Mouse (Mus musculus) forebrain, embryonic 14.5 days (tissue): ENCODE measurements at regions not wholly inside any gene's neighbourhood (a gene's known extent, or its start where the extent isn't known, plus 50 kb on each side); places are given as distances from the start of the nearest gene placed in this dataset.

Experiments used
- ATAC-seq: fragments of 200-750 bp; cut with Nextera tagmentation; 2 replicates; pipeline ENCODE4 v1.8.0; 2017; ENCODE audit warnings: mild to moderate bottlenecking, moderate library complexity
- DNase-seq: peaks from one replicate; pipeline ENCODE4 v3.0.0-alpha.2; 2015; ENCODE audit warnings: low spot score
- H3K27ac ChIP-seq: fragments of 300-500 bp; sonication (generic); 2 replicates; pipeline ENCODE4 v1.5.1; 2014; ENCODE audit warnings: low read depth, mild to moderate bottlenecking, control low read depth, low read length, moderate library complexity
- H3K27me3 ChIP-seq: fragments of 300-500 bp; sonication (generic); replicated peaks from 2 replicates; pipeline ENCODE4 v1.6.1; 2014; ENCODE audit warnings: low read length, control low read depth, mixed read lengths; ENCODE audit not compliant: control insufficient read depth, insufficient read depth
- H3K36me3 ChIP-seq: fragments of 300-500 bp; sonication (generic); 2 replicates; pipeline ENCODE4 v1.6.1; 2014; ENCODE audit warnings: low read length, control low read depth; ENCODE audit not compliant: control insufficient read depth, insufficient read depth
- H3K4me1 ChIP-seq: fragments of 300-500 bp; sonication (generic); 2 replicates; pipeline ENCODE4 v1.6.1; 2014; ENCODE audit warnings: antibody characterized with exemption, low read length, control low read depth; ENCODE audit not compliant: control insufficient read depth, insufficient read depth
- H3K4me2 ChIP-seq: fragments of 300-500 bp; sonication (generic); 2 replicates; pipeline ENCODE4 v1.6.1; 2014; ENCODE audit warnings: mild to moderate bottlenecking, control low read depth, low read length
- H3K4me3 ChIP-seq: fragments of 300-500 bp; sonication (generic); 2 replicates; pipeline ENCODE4 v1.5.1; 2014; ENCODE audit warnings: low read depth, low read length, control low read depth
- H3K9ac ChIP-seq: fragments of 300-500 bp; sonication (generic); 2 replicates; pipeline ENCODE4 v1.6.1; 2014; ENCODE audit warnings: mild to moderate bottlenecking, low read length, control low read depth, moderate library complexity
- H3K9me3 ChIP-seq: fragments of 300-500 bp; sonication (generic); replicated peaks from 2 replicates; pipeline ENCODE4 v1.6.1; 2016; ENCODE audit warnings: low read length, control low read depth, mixed read lengths; ENCODE audit not compliant: control insufficient read depth
- WGBS: fragments of 180-500 bp; shearing (Covaris S2); extraction: QIAGEN DNeasy Blood & Tissue Kit; methylation state at CpG from one replicate; pipeline ENCODE4 v1.1.7; 2014; 5-methylcytosine and 5-hydroxymethylcytosine counted together

DNA sequence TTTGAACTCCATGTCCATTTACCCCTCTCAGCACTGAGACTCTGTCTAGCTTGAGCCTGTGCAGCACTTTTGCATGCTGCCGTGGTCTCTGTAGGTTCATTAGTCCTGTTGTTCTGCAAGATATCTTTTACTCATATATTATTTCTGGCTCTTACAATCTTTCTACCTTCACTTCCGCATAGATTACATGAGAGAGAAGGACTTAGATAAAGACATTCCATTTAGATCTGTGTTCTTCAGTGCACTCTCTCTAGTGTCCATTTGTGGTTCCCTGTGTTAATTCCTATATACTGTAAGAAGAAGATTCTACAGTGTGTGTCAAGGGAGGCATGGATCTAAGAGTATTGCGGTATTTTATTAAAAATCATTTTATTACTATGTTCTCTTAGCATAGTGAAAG lies 295.6 kb upstream of the Nrxn1 start:
- ATAC-seq, result no peak
- no peak for DNase-seq
- Histone ChIP-seq H3K27me3 (no peaks in the 10 kb centered on the region), H3K9me3 (no peaks in the 10 kb centered on the region), H3K36me3 (no peaks in the 10 kb centered on the region), H3K4me1 (no peaks in the 10 kb centered on the region), H3K4me3 (no peak overlapping the region), H3K9ac (no peak overlapping the region), H3K4me2 (no peak overlapping the region), H3K27ac (no peak overlapping the region)
- WGBS, result 91% methylated on average over 3 of the region's 3 CpGs

DNA sequence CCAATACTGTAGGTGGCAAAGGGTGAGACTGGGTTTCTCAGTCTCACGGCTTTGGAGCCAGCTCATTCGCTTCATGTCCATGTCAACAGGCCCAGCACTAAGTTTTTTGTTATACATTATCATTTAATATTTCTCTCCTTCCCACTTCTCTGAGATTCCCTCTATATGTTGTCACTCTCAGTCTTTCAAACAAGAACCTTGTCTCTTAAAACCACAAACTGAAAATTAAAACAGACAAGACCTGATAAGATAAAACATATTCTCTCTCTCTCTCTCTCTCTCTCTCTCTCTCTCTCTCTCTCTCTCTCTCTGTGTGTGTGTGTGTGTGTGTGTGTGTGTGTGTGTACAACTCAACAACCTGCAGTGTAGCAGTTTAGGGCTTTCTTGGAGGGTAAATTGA lies 295.2 kb upstream of the Nrxn1 start:
- H3K27me3 ChIP-seq, result no peaks in the 10 kb centered on the region
- H3K9ac ChIP-seq, result no peak overlapping the region
- H3K27ac ChIP-seq, result no peak overlapping the region
- H3K4me1 ChIP-seq, result no peaks in the 10 kb centered on the region
- H3K9me3 ChIP-seq, result no peaks in the 10 kb centered on the region
- ATAC-seq (no peak), DNase-seq (no peak)
- H3K36me3 ChIP-seq, result no peaks in the 10 kb centered on the region
- WGBS, result 95% methylated on average over 2 of the region's 2 CpGs
- H3K4me3 ChIP-seq, result no peak overlapping the region
- no peak overlapping the region for H3K4me2 ChIP-seq

DNA sequence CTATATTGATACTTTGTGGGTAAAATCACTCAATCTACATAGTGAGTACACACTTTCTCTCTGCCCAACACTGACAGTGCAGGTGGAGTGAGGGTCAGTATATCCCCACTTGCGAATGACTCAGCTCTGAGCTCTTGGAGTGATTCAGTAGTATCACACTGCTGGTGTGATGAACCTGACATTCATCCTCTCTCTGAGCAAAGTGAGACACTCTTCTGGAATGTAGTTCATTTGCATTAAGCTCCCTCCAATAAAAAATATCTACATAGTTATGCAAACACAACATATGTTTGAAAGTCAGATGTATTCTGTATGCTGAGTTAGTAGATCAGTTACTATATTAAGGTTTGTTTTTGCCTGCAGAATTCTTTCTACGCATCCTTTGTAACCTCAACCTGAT lies 293.1 kb upstream of the Nrxn1 start:
- H3K27ac ChIP-seq, result no peak overlapping the region
- no peaks in the 10 kb centered on the region for H3K4me1 ChIP-seq
- H3K4me2 ChIP-seq, result no peak overlapping the region
- no peaks in the 10 kb centered on the region for H3K9me3 ChIP-seq
- no peak overlapping the region for H3K4me3 ChIP-seq
- no peak overlapping the region for H3K9ac ChIP-seq
- ATAC-seq (no peak), DNase-seq (no peak)
- H3K36me3 ChIP-seq, result no peaks in the 10 kb centered on the region
- H3K27me3 ChIP-seq, result no peaks in the 10 kb centered on the region
- WGBS, result 87% methylated on average over 2 of the region's 2 CpGs

DNA sequence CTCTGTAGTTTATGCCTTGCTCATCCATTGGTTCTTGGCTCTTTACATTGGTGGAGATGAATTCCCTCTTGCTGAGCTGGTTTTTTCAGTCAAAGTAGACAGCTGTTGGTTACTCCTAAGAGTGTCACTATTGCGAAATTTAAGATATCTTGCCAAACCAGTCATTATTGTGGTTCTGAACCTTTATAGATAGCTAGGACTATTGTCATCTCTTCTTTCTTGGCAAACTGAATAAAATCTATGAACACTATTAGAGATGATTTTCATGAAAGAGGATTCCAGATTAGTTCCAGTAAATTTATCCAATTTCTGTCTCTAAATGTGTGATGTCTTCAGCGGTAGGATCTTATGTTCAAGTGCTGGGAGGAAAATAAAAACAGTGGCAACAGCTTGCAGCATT lies 275.3 kb upstream of the Nrxn1 start:
- DNase-seq, result no peak
- Histone ChIP-seq H3K27ac (no peak overlapping the region), H3K4me2 (no peak overlapping the region), H3K27me3 (no peaks in the 10 kb centered on the region), H3K4me3 (no peak overlapping the region), H3K4me1 (no peaks in the 10 kb centered on the region), H3K9ac (no peak overlapping the region), H3K36me3 (no peaks in the 10 kb centered on the region), H3K9me3 (no peaks in the 10 kb centered on the region)
- 88% methylated on average over 2 of the region's 2 CpGs for WGBS
- ATAC-seq, result no peak

DNA sequence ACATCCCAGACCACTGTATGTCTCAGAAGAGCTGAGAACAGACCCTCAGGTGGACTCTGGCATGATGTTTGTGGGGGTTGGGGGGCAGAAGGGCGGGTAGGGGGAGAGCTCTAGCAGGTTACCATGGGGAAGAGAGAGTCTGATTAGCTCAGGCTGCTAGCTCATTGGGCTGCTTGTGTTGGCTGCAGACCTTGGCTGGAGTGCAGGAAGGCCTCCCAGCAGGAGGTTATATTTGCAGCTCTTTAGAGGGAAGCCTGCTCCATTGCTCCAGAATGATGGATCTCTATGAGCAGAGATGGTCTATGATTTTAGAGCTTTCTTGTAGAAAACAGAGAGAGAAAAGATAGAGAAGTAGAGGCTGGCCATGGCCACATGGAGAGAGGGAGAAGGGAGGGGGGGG lies 268.4 kb upstream of the Nrxn1 start:
- Histone ChIP-seq H3K9me3 (no peaks in the 10 kb centered on the region), H3K4me3 (no peak overlapping the region), H3K4me1 (no peaks in the 10 kb centered on the region), H3K36me3 (no peaks in the 10 kb centered on the region), H3K27me3 (no peaks in the 10 kb centered on the region), H3K9ac (no peak overlapping the region), H3K4me2 (no peak overlapping the region), H3K27ac (no peak overlapping the region)
- ATAC-seq (no peak), DNase-seq (no peak)
- 67% methylated on average over 1 of the region's 1 CpGs for WGBS

DNA sequence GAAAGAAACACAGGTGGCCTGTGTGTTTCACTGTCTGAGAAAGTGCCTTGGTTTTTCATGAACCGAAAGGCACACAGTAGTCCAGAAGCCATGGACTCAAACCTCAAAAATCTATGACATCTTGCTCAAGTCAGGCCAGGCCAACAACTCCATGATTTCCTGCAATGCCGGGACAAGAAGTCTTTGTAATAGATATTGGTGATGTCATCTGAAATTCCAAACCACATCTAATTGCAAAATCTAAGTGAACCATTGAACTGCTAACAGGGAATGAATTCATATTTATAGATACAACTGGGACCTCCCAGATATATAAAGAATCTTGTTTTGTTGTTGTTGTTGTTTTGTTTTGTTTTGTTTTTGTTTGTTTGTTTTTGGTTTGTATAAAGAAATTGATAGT lies 259.2 kb upstream of the Nrxn1 start:
- Histone ChIP-seq H3K9ac (no peak overlapping the region), H3K27me3 (no peaks in the 10 kb centered on the region), H3K4me1 (no peaks in the 10 kb centered on the region), H3K4me3 (no peak overlapping the region), H3K36me3 (no peaks in the 10 kb centered on the region), H3K27ac (no peak overlapping the region), H3K9me3 (no peaks in the 10 kb centered on the region), H3K4me2 (no peak overlapping the region)
- ATAC-seq (no peak), DNase-seq (no peak)
- 59% methylated on average over 2 of the region's 2 CpGs for WGBS

DNA sequence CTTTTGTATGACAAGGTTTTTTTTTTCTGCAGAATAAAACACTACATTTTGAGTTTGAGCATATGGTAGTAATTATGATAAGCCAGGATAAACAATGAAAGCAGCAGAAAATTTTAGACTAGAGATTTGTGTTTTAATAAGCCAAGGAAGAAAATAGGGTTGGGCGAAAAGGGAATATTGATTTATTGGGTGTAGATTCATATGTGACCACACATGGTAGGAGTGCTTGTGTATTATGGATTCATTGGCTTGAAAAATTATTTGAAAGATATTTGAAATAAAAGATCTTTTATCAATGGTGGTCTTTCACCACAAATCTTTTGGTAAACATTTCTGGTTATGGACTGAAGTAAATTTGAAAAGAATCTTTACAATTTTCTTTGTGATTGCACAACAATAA lies 244.0 kb upstream of the Nrxn1 start:
- Histone ChIP-seq H3K9me3 (no peaks in the 10 kb centered on the region), H3K36me3 (no peaks in the 10 kb centered on the region), H3K4me2 (no peak overlapping the region), H3K4me3 (no peak overlapping the region), H3K9ac (no peak overlapping the region), H3K4me1 (no peaks in the 10 kb centered on the region), H3K27ac (no peak overlapping the region), H3K27me3 (no peaks in the 10 kb centered on the region)
- DNase-seq, result no peak
- no peak for ATAC-seq
- WGBS, result 89% methylated on average over 1 of the region's 1 CpGs

DNA sequence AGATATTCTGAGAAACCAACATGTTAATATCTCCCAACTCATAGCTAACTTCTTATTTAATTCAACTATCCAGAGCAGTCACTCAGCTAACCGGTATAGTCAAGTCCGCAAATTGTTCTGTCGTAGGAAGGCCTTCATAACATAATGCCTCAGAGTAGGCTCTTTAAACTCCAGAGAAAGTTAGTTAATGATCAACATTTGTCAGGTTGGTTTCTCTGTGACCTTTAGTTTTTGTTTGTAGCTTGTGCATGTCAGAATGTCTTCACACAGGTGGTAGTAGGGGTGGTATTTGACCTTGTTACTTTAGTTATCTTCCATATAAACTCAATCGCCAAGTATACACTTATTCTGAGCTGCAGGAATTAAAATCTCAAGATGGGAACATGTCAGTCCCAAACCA lies 240.9 kb upstream of the Nrxn1 start:
- H3K27me3 ChIP-seq, result no peaks in the 10 kb centered on the region
- H3K36me3 ChIP-seq, result no peaks in the 10 kb centered on the region
- H3K4me3 ChIP-seq, result no peak overlapping the region
- H3K9me3 ChIP-seq, result no peaks in the 10 kb centered on the region
- H3K4me1 ChIP-seq, result no peaks in the 10 kb centered on the region
- no peak for DNase-seq
- 95% methylated on average over 4 of the region's 4 CpGs for WGBS
- no peak overlapping the region for H3K27ac ChIP-seq
- H3K4me2 ChIP-seq, result no peak overlapping the region
- no peak for ATAC-seq
- no peak overlapping the region for H3K9ac ChIP-seq

DNA sequence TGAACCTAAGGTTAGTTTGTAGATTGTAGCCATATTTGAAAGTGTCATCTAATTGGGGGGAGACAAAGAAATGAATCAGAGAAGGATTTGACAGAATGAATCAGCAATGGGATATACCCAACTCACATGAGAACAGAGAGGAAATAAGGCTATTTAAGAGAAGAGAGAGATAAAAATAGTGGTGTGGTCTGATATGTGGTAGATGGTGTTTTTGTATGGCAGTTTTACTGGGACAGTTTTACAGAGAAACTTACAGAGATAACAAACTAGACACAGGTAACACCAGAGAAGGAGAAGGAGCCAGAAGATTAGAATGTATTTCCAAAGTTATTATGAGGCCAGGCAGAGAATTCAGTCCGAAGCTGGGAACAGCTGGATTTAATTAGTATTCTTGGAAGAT lies 240.3 kb upstream of the Nrxn1 start:
- ATAC-seq, result no peak
- Histone ChIP-seq H3K4me2 (no peak overlapping the region), H3K4me1 (no peaks in the 10 kb centered on the region), H3K9ac (no peak overlapping the region), H3K27me3 (no peaks in the 10 kb centered on the region), H3K36me3 (no peaks in the 10 kb centered on the region), H3K9me3 (no peaks in the 10 kb centered on the region), H3K27ac (no peak overlapping the region), H3K4me3 (no peak overlapping the region)
- DNase-seq, result no peak
- WGBS, result 88% methylated on average over 1 of the region's 1 CpGs

DNA sequence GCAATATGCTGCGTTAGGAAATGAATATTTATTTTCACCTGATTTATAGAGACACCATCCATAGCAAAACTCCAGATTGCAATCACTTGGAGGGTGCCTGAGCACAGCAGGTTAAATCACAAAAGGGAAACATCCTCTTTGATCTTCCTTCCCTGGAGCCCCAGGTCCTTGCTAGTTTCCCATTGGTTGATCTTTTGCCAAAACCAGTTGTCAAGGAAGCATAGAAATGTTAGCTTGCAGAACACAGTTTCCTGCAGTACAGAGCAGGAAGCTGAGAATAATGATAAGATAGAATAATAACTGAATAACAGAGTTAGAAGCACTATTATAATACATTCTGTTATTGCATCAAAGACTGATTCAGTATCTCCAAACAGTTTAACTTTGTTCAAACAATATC lies 231.5 kb upstream of the Nrxn1 start:
- Histone ChIP-seq H3K4me2 (no peak overlapping the region), H3K9ac (no peak overlapping the region), H3K9me3 (no peaks in the 10 kb centered on the region), H3K4me1 (no peaks in the 10 kb centered on the region), H3K4me3 (no peak overlapping the region), H3K27me3 (no peaks in the 10 kb centered on the region), H3K36me3 (no peaks in the 10 kb centered on the region), H3K27ac (no peak overlapping the region)
- 80% methylated on average over 1 of the region's 1 CpGs for whole genome bisulfite sequencing
- DNase-seq (peak; percentile 40), ATAC-seq (no peak)
